Mouse (Mus musculus) mouse trophoblast stem cell (cell line): ENCODE measurements around the gene Slc39a9.

Source experiments
- in situ Hi-C, 2 experiments: fragments of 300-500 bp; cut with MseI, MboI; formaldehyde crosslinking; loops; 2 replicates in 1 of 2; 3 replicates in 1 of 2; pipeline ENCODE4 v1.15.1; 2025

Slc39a9 gene

DNA sequence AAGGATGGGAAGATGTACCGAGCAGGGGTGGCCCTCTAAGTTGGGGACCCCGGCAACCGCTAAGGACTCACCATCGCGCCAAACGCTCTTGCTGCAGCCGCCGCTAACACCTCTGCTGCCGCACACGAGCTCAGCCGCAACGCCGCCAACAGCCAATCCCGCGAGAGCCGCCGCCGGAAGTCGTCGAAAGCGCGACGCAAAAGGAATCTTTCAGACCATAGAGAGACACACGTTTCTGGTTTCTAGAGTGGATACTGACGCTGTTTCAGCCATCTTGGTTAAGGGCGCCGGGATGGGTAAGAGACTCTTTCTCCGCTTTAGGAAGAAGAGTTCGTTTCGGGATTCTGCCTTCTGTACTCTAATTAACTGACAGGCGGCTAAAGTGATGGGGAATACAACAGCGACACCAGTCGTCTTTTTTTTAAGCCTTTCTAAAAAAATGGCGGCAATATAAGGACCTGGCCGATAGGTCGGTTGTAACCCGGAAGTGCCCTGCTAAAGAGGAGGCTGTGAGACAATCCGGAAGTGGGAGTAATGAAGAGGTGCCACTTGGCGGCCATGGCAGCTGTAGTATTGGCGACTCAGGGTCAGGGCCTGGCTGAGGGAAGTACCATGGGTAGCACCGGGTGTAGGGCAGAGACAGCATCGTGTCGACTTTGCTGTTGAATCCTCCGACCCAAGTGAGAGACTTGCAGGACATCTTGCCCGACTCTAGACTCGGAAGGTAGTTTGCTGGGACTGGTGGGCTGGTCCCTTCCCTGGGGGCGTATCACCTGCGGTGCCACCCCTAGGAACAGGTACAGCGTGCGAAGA, at the start of gene Slc39a9, which contains the start of gene Erh:
Gene Slc39a9 (plus strand): TSS at position 191 of the 813 bp plus-strand sequence.
Gene Erh (minus strand): TSS at position 649 of the 813 bp plus-strand sequence.
- in situ Hi-C loops = no loop called here

DNA sequence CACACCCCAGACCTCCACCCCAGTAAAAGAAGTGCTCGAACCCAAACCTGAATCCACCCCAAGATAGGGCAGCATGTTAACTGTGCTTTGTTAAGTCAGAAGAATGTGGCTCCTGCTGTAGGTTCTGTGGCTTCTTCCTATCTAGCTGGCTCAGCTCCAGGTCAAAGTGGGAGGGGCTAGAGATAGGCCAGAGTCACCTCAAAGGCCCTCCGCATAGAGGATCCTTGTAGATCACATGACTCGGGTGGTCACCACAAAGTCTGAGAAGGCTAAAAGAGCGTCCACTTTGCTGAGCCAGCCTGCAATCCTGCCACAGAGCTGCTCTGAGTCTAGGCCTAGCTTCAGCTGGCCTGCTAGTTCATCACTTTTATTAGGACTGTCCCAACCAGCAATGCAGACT, 49.5 kb upstream of the Slc39a9 start:
- in situ Hi-C loops = no loop called here

GRCm38 (mm10) chr12:80594781-80595180, 48.9 kb upstream of the Slc39a9 start:
- in situ Hi-C loops = no loop called here

DNA sequence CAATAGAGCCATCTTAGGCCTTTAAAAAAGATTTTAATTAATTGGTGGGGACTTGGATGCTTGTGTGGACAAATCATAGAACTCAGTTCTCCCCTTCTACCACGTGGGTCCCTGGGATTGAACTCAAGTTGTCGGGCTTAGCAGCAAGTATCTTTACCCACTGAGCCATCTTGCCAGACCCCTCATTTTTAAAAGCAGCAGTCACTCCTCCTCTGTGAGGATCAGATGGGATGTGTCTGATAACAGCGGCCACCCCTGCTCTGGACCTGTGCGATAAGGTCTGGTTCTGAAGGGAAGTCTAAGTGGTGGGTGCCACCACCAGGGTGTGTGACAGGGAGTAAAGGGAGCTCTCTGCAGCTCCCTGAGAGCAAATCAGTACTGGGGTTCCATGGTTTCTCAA, 48.1 kb upstream of the Slc39a9 start:
- in situ Hi-C loops = no loop called here

GRCm38 (mm10) chr12:80595968-80596367, 47.7 kb upstream of the Slc39a9 start:
- in situ Hi-C loops = no loop called here

DNA sequence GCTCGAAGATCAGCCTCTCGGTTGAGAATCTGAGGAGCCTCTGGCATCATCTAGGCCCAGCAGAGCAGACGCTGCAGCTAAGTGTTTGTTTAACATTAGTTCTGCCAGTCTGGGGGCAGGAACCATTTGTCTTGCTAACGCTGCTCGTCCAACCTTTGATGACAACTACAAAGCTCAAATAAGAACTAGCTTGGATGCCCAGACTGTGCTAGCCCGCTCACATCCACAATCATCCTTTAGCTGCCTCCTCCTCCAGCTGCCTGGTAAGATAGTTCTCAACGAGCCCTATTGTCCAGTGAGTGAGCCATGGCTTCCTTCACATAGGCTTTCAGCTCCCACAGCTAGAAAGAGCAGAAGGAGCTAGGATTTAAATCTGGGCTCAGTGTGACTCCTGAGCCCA, 45.4 kb upstream of the Slc39a9 start:
- in situ Hi-C loops = no loop called here

DNA sequence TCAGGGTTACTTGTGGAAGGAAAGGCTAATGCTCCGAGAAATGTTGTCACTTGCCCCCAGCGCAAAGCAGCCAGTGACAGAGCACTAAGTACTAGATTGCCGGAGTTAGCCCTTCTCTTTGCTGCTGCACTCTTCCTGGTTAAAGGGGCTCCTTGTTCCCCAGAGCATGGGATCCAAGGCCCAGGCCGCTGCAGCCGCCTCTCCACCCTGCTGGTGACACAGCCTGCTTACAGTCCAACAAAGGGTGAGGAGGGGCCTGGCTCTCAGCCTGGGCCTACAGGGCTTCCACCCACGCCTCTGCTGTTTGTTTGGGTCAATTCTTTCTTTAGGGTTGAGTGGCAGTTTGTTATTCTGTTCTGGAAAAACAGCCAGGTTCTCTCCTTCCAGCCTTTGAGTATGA, 44.9 kb upstream of the Slc39a9 start:
- in situ Hi-C loops = no loop called here

- in situ Hi-C loops = no loop called here
These were observed 42.0 kb upstream of the Slc39a9 start for GRCm38 (mm10) chr12:80601597-80602269.

DNA sequence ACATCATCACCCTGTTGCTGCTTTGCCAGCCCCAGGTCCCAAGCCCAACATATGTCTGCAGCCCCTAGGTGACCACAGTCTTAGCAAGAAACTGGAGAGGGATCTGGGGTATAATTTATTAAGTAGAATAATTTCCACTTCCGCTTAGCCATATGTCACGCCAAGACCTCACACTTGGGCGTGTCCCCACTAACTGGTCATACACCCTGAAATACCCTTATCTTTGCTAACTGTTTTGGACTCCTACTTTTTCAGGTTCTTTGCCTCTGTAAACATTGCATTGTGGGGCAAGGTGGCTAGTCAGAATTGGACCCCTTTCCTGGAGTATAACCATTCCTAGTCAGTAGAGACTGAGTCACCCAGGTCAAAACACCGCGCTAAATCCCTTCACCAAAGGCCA, 41.3 kb upstream of the Slc39a9 start:
- in situ Hi-C loops = no loop called here

- in situ Hi-C loops = no loop called here
These were observed 40.1 kb upstream of the Slc39a9 start for GRCm38 (mm10) chr12:80603566-80603965.

GRCm38 (mm10) chr12:80604218-80604617, 39.5 kb upstream of the Slc39a9 start:
- in situ Hi-C loops = no loop called here

- in situ Hi-C loops = no loop called here
These were observed 35.1 kb upstream of the Slc39a9 start for GRCm38 (mm10) chr12:80608576-80608975.

GRCm38 (mm10) chr12:80609928-80610327, 33.8 kb upstream of the Slc39a9 start:
- in situ Hi-C loops = no loop called here

DNA sequence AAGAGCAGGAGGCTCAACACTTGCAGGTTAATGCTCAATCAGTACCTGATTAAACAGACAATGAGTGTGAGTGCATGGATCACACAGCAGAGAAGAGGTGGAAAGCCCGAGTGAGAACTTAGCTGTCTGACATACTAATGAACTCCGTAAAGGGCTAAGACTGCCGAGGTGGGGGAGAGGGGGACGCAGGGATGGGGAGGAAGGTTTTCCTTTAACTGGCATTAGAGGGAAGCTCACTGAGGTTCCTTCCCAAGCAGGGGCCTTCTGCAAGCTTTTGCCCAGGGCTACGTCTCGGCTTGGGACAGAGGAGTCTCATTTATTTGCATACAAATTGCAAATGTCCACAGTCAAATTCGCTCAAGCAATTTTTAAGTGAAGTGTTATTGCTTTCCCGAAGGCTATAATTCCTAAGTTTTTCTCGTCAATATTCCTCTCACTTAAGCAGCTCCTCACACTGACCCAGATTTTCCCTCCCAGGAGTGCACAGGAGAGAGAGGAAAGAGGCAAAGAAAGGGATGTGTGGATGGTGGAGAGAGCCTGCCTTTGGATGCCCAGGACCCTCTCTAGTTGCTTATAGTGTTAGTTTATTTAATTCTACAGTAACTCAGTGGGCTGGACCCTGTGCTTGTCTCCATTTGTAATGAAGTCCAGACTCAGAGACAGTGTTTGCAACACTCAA, 31.4 kb upstream of the Slc39a9 start:
- in situ Hi-C loops = no loop called here

GRCm38 (mm10) chr12:80615371-80616257, 28.1 kb upstream of the Slc39a9 start:
- in situ Hi-C loops = no loop called here

DNA sequence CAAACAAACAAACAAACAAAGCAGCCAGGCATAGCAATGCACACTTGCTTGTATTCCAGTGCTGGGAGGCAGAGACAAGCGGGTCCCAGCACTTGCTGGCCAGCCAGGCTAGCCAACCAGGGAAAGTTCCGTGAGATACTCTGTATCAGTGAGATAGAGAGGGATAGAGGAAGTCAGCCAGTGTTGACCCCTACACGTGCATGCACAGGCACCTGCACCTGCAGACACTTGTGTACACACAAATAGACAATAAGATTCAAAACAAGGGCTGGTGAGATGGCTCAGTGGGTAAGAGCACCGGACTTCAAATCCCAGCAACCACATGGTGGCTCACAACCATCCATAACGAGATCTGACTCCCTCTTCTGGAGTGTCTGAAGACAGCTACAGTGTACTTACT, 23.2 kb upstream of the Slc39a9 start:
- in situ Hi-C loops = no loop called here

DNA sequence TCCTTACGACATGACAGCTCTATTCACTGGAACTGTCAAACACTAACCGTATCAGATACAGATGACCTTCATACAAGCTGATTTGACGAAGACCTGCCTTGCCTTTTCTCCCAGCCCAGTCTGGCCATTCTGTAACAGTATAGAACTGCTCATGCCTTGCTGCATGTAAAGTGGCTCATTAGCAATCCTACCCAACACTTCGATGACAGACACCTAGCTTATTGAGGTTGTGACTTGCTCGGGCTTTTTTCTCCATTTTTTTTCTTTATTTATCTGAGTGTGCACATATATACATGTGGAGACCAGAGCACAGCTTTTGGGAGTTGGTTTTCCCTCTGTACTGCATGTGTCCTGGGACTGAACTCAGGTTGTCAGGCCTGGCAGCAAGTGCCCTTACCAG, 11.9 kb upstream of the Slc39a9 start:
- in situ Hi-C loops = no loop called here

DNA sequence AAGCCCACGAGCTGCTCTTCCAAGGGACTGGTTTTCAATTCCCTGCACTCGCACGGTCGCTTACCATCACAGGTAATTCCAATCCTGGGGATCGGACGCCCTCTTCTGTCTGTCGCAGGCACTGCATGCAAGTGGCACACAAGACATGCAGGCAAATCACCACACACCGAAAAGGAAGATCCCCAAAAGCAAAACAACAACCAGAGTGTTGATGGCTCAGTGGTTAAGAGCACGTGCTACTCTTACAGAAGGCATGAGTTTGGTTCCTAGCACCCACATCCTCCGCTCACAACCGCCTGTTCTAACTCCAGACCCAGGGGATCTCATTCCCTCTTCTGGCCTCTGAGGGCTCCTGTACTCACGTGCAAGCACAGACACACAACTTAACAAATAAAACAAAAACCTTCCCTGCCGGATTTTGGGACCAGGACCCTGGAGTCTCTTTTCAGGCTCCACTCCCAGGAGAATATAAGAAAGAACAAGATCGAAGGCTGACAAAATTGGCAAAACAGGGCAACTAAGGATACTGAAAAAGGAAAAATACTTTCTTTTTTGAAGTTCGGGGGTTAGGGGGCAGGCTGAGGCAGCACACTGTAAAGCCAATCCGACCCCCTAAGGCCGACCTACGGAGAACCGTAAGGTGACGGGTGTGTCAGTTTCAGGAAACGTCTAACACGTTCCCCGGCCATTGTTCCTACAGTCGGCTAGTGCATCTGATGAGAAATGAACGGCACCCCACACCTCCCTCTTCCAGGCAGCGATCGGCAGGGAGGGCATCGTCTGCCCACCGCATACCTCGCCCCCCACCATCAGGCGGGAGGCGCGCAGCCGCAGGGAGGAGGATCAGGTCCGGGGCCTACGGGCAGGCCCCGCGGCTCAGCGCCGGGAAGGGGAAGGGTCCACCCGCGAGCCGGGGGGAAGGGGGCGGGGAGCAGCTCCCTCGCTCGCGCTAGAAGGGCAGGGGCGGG, 674 bp upstream of the Slc39a9 start:
- in situ Hi-C loops = no loop called here

DNA sequence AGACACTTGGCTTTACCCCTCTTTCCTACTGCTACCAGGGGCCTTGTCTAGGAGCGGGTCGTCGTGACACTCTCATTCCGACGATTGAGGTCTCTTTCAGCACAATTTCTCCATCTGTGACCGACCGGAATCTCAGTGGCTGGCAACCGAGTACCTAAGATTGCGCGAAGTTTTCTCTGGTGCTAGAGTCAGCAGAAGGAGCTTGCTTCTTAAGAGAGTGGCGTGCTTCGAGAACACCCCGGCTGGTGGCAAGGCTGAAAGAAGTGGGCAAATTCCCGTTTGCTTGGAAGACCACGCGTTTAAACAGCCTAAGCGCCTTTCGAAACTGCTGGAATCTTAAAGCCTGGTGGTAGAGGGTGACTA, 804 bp downstream of the Slc39a9 start:
- in situ Hi-C loops = no loop called here

- in situ Hi-C loops = no loop called here
These were observed 2.7 kb downstream of the Slc39a9 start for GRCm38 (mm10) chr12:80646377-80646776.
